Mouse (Mus musculus) intestine, embryonic 14.5 days (tissue): ENCODE measurements at regions not wholly inside any gene's neighbourhood (a gene's known extent, or its start where the extent isn't known, plus 50 kb on each side); places are given as distances from the start of the nearest gene placed in this dataset.

Experiments used
- ATAC-seq: fragments of 200-750 bp; cut with Nextera tagmentation; replicated peaks from 2 replicates; pipeline ENCODE4 v1.8.0; 2017; ENCODE audit warnings: low read depth, moderate number of reproducible peaks, moderate TSS enrichment, moderate library complexity; ENCODE audit not compliant: low FRiP score, low TSS enrichment
- DNase-seq: peaks from one replicate; pipeline ENCODE4 v3.0.0-alpha.2; 2018; ENCODE audit warnings: low spot score
- H3K27ac ChIP-seq: fragments of 300-500 bp; sonication (generic); 2 replicates; pipeline ENCODE4 v1.5.1; 2014; ENCODE audit warnings: low read depth, mild to moderate bottlenecking, control low read depth
- H3K27me3 ChIP-seq: fragments of 300-500 bp; sonication (generic); replicated peaks from 2 replicates; pipeline ENCODE4 v1.6.1; 2014; ENCODE audit warnings: low read length, control low read depth; ENCODE audit not compliant: control insufficient read depth, insufficient read depth
- H3K36me3 ChIP-seq: fragments of 300-500 bp; sonication (generic); 2 replicates; pipeline ENCODE4 v1.6.1; 2014; ENCODE audit warnings: low read length, control low read depth; ENCODE audit not compliant: control insufficient read depth, insufficient read depth
- H3K4me1 ChIP-seq: fragments of 300-500 bp; sonication (generic); replicated peaks from 2 replicates; pipeline ENCODE4 v1.6.1; 2014; ENCODE audit warnings: low read length, control low read depth, mixed read lengths; ENCODE audit not compliant: control insufficient read depth, insufficient read depth
- H3K4me2 ChIP-seq: fragments of 300-500 bp; sonication (generic); 2 replicates; pipeline ENCODE4 v1.6.1; 2014; ENCODE audit warnings: low read length
- H3K4me3 ChIP-seq: fragments of 300-500 bp; sonication (generic); 2 replicates; pipeline ENCODE4 v1.5.1; 2014; ENCODE audit warnings: low read depth, low read length, control low read depth, mixed read lengths
- H3K9ac ChIP-seq: fragments of 300-500 bp; sonication (generic); 2 replicates; pipeline ENCODE4 v1.6.1; 2014; ENCODE audit warnings: mild to moderate bottlenecking, low read length
- H3K9me3 ChIP-seq: fragments of 300-500 bp; sonication (generic); 2 replicates; pipeline ENCODE4 v1.6.1; 2016; ENCODE audit warnings: low read length, control low read depth; ENCODE audit not compliant: control insufficient read depth
- WGBS: fragments of 180-500 bp; shearing (Covaris S2); extraction: QIAGEN DNeasy Blood & Tissue Kit; methylation state at CpG from one replicate; pipeline ENCODE4 v1.1.7; 2014; 5-methylcytosine and 5-hydroxymethylcytosine counted together

DNA sequence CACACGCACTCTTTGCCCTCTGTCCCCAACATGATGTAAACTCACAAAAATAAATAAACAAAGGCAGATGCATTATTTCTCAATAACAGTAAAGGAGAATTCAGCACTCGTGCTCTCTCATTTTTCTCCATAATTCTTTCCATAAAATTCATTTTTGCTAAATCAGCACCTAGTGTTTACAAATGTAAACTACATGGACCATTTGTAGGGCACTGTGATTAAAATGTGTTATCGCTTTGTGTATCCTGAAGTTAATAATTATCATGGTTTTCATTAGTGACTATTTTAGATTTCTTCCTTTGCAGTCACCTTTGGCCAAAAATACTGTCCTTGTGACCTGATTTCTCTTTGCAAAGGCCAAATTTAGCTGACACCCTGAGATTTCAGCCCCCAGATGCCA lies 61.0 kb upstream of the Ppm1b start:
- H3K9ac ChIP-seq = no peak overlapping the region
- no peaks in the 10 kb centered on the region for H3K36me3 ChIP-seq
- no peak overlapping the region for H3K4me2 ChIP-seq
- no peak overlapping the region for H3K4me3 ChIP-seq
- no peak for ATAC-seq
- no peaks in the 10 kb centered on the region for H3K27me3 ChIP-seq
- H3K27ac ChIP-seq = no peak overlapping the region
- H3K9me3 ChIP-seq = no peaks in the 10 kb centered on the region; the same call in 1 of the 2 replicates
- WGBS = 69% methylated on average over 3 of the region's 3 CpGs
- H3K4me1 ChIP-seq = no peaks in the 10 kb centered on the region
- no peak for DNase-seq

DNA sequence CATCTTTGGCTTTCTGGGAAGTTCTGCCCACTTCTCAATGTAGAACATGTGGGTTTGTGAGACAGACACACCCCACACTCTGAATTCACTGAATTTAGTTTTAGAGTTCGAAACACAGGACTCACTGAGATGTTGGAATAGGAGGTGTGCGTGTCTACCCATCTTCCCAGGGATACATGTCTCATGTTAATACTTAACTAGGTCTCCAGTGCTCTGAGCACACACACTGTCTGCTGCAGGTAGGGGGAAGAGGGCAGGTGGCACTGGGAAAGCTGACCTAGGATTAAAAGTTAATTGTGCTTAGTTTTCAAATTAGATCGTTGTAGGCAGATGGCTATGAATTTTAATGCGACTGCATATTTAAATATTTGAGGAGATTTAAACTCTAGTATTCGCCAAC lies 60.0 kb upstream of the Ppm1b start:
- Histone ChIP-seq H3K27me3 (no peaks in the 10 kb centered on the region), H3K36me3 (no peaks in the 10 kb centered on the region), H3K27ac (no peak overlapping the region), H3K4me3 (no peak overlapping the region), H3K9me3 (no peaks in the 10 kb centered on the region; the same call in 1 of the 2 replicates), H3K9ac (no peak overlapping the region), H3K4me2 (no peak overlapping the region), H3K4me1 (no peaks in the 10 kb centered on the region)
- WGBS = 68% methylated on average over 5 of the region's 5 CpGs
- DNase-seq = no peak
- ATAC-seq = no peak

DNA sequence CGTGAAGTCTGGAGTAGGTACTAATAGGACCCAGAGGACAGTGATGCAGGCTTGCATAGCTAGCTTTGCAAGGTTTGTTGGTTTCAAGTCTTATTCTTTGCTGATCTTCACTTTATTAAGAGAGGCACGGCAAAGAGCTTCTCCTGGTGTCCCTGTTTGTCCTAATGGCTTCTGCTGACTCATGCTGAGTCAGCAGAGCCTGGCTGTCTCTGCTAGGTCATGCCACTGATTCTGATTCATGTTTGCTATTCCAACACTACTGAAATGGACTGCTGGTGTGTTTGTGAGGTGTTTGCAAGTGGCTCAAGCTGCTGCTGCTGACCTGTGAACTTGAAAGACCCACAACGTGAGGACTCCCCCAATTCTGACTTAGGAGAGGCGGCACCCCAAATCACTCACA lies 58.1 kb upstream of the Ppm1b start:
- Histone ChIP-seq H3K9me3 (no peaks in the 10 kb centered on the region; the same call in 1 of the 2 replicates), H3K4me2 (no peak overlapping the region), H3K9ac (no peak overlapping the region), H3K36me3 (no peaks in the 10 kb centered on the region), H3K4me3 (no peak overlapping the region), H3K4me1 (no peaks in the 10 kb centered on the region), H3K27me3 (no peaks in the 10 kb centered on the region), H3K27ac (no peak overlapping the region)
- DNase-seq (no peak), ATAC-seq (no peak)
- 92% methylated on average over 4 of the region's 4 CpGs for WGBS

DNA sequence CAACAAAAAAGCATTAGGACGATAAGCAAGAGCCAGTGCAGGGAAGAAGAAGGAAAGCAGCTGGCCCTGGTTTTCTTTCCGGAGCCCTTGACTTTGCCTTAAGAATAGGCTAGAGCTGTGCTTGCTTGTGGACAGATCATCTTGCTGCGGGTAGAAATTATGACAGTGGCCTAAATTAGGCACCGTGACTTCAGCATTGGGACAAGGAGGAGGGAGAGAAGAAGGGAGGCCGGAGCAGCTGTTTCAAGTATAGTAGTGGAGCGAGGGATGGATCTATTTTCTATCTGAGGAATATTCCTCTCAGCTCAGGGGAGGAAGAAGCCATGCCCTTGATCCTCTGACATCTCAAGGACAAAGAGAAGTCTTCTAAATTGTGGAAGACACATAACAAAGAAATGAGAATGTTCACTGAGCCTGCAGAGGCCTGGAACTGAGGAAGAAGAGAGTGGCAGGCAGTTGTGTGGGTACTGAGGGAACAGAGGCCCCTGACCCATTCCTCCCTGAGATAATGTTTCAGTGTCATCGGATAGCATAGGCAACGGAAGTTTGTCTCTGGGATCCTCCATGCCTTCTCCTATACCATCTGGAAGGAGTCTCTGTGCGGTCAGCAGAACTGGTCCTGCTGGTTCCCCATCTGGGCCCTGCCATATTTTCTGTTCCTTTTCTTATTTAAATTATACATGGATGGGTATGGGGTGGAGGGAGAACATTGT lies 52.8 kb upstream of the Ppm1b start:
- H3K4me1 ChIP-seq = no peaks in the 10 kb centered on the region
- H3K4me3 ChIP-seq = no peak overlapping the region
- no peak overlapping the region for H3K9ac ChIP-seq
- no peaks in the 10 kb centered on the region for H3K27me3 ChIP-seq
- DNase-seq (no peak), ATAC-seq (no peak)
- H3K9me3 ChIP-seq = no peaks in the 10 kb centered on the region; the same call in 1 of the 2 replicates
- H3K4me2 ChIP-seq = no peak overlapping the region
- no peak overlapping the region for H3K27ac ChIP-seq
- WGBS = 84% methylated on average over 9 of the region's 9 CpGs
- no peaks in the 10 kb centered on the region for H3K36me3 ChIP-seq
